Mouse (Mus musculus): ENCODE results near the gene Cdip1. TPM values are rescaled to one million over a fixed set of nuclear protein-coding genes. Genes with fewer than 3 reads are reported as not detected.

The Cdip1 gene
- total and polyA plus RNA-seq, 3 experiments = 22.2 to 28.0 (median 22.3) TPM

DNA sequence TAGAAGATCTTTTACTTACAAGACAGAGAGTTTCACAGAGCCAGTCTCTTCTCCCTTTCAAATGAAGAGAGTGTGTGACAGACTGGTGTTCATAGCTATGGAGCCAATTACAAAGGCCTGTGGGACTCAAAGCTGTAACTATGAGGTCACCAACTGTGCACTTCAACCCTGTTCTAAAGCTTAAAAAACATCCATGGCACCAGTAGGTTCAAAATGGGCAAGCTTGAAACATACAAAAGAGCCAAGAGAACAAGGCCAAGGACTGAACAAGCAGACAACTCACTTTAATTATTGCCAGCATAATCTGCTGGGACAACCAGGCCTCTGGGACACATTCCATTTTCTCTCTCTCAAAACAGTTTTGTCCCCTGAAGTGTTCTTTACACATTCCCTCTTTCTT lies 1.9 kb downstream of the Cdip1 start:
- no peaks in the 10 kb centered on the region for H3K27me3 ChIP-seq (replicated peaks)
- peaks cover 9 to 47% of the 10 kb centered on the region in 2 experiments for H3K4me1 ChIP-seq (ENCODE audit: control insufficient read depth in 1 of 2, insufficient read depth in 2 of 2)
- H3K36me3 ChIP-seq (replicated peaks in 1 of 2; ENCODE audit: control insufficient read depth in 1 of 2, insufficient read depth in 1 of 2, low read length in 1 of 2) = peaks cover 11 to 33% of the 10 kb centered on the region in 2 experiments
- dilution Hi-C loops (cut with MboI; ENCODE audit: extremely low pct_ligation_motif_present, extremely low pct_unique_long_range_greater_than_20kb, low sequenced_read_pairs) = no loop called here
- H3K9me3 ChIP-seq (replicated peaks; ENCODE audit: low read length) = no peaks in the 10 kb centered on the region
- peak overlapping the region; percentile 68 for H3K4me2 ChIP-seq (ENCODE audit: insufficient read depth, low read depth, poor library complexity, severe bottlenecking)
- no peak for DNase-seq (ENCODE audit: extremely low read depth)
- H3K27ac ChIP-seq (ENCODE audit: insufficient read depth, low read depth) = no peak overlapping the region
- TF ChIP-seq CHD1 (IDR thresholded peaks at IDR 0.05; ENCODE audit: low read depth, low read length) (no peak), USF1 (IDR thresholded peaks at IDR 0.05; ENCODE audit: low read depth, low read length) (no peak), E2F4 (IDR thresholded peaks at IDR 0.05; ENCODE audit: insufficient replicate concordance, low read depth, low read length) (no peak), CTCF (conservative IDR thresholded peaks at IDR 0.05 in 1 of 2, IDR thresholded peaks at IDR 0.05 in 1 of 2; ENCODE audit: low read depth in 2 of 2, low read length in 2 of 2) (no peak)
- H3K9ac ChIP-seq (ENCODE audit: insufficient read depth, low read depth) = peak overlapping the region; percentile 61; the same call in 1 of the 2 replicates
- H3K4me3 ChIP-seq (replicated peaks in 1 of 3; ENCODE audit: low read depth in 2 of 3, low read length in 2 of 3, poor library complexity in 1 of 3) = peak overlapping the region in 1 of 3 experiments; percentile 65
- in situ Hi-C loops (cut with MboI; ENCODE audit: low pct_ligation_motif_present, low pct_unique_long_range_greater_than_20kb, low sequenced_read_pairs) = no loop called here
- H3K79me2 ChIP-seq (replicated peaks; ENCODE audit: control insufficient read depth, extremely low read depth, insufficient read depth, poor library complexity, severe bottlenecking) = peaks cover 37% of the 10 kb centered on the region

DNA sequence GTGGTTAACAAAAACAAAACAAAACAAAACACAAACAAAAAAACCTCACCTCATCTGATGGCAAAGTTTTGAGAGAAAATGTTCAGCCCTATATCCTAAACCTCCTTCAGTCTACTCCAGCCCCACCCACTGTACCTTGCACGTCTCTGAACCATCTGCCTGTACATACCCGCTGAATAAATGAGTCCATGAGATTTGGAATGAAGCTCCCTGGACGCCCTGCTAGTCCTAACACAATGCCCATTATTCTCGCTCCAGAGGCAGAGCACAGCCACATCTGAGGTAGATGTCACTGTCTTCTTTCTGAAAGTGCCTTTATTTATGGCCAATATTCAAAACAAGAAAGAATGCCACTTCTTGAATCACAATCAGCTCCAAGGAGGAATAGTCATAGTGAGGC lies 4.4 kb downstream of the Cdip1 start:
- in situ Hi-C loops (cut with MboI; ENCODE audit: low pct_ligation_motif_present, low pct_unique_long_range_greater_than_20kb, low sequenced_read_pairs) = no loop called here

DNA sequence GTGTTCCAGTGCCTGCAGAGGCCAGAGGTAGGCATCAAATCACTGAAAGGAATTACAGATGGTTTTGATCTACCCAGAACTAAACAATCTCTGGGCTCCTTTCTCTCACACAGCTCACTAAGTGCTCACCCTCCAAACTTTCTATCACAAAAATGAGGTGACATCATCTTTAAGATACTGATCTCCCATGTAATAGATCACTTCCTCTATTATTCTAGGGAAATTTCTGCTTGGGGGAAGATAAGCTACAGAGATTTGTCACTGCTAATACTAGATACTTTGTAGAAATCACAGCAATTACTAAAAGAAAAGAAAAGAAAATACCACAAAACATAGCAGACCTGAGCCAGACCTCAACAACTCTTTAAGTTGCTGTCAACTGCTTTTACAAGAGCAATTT lies 7.6 kb downstream of the Cdip1 start:
- Histone ChIP-seq H3K27ac (ENCODE audit: insufficient read depth, low read depth) (no peak overlapping the region), H3K4me3 (replicated peaks in 1 of 3; ENCODE audit: low read depth in 2 of 3, low read length in 2 of 3, poor library complexity in 1 of 3) (no peak overlapping the region)

More for the DNA sequence above, 4.4 kb downstream of the Cdip1 start:
- DNase-seq (ENCODE audit: extremely low read depth) = no peak
- Histone ChIP-seq H3K4me2 (ENCODE audit: insufficient read depth, low read depth, poor library complexity, severe bottlenecking) (no peak overlapping the region), H3K79me2 (replicated peaks; ENCODE audit: control insufficient read depth, extremely low read depth, insufficient read depth, poor library complexity, severe bottlenecking) (peaks cover 44% of the 10 kb centered on the region), H3K4me1 (ENCODE audit: control insufficient read depth in 1 of 2, insufficient read depth in 2 of 2) (peaks cover 15 to 66% of the 10 kb centered on the region in 2 experiments), H3K4me3 (replicated peaks in 1 of 3; ENCODE audit: low read depth in 2 of 3, low read length in 2 of 3, poor library complexity in 1 of 3) (no peak overlapping the region), H3K27me3 (replicated peaks) (no peaks in the 10 kb centered on the region), H3K9ac (ENCODE audit: insufficient read depth, low read depth) (no peak overlapping the region), H3K27ac (ENCODE audit: insufficient read depth, low read depth) (no peak overlapping the region), H3K9me3 (replicated peaks; ENCODE audit: low read length) (no peaks in the 10 kb centered on the region), H3K36me3 (replicated peaks in 1 of 2; ENCODE audit: control insufficient read depth in 1 of 2, insufficient read depth in 1 of 2, low read length in 1 of 2) (peaks cover 11 to 39% of the 10 kb centered on the region in 2 experiments)
- TF ChIP-seq BHLHE40 (IDR thresholded peaks at IDR 0.05; ENCODE audit: low read depth, low read length) (no peak), UBTF (IDR thresholded peaks at IDR 0.05; ENCODE audit: low read depth, low read length) (no peak)
- dilution Hi-C loops (cut with MboI; ENCODE audit: extremely low pct_ligation_motif_present, extremely low pct_unique_long_range_greater_than_20kb, low sequenced_read_pairs) = no loop called here

More for the DNA sequence above, 7.6 kb downstream of the Cdip1 start:
- Histone ChIP-seq H3K4me2 (ENCODE audit: insufficient read depth, low read depth, poor library complexity, severe bottlenecking) (no peak overlapping the region), H3K79me2 (replicated peaks; ENCODE audit: control insufficient read depth, extremely low read depth, insufficient read depth, poor library complexity, severe bottlenecking) (peaks cover 43% of the 10 kb centered on the region), H3K4me1 (ENCODE audit: control insufficient read depth in 1 of 2, insufficient read depth in 2 of 2) (peaks cover 18 to 58% of the 10 kb centered on the region in 2 experiments), H3K36me3 (replicated peaks in 1 of 2; ENCODE audit: control insufficient read depth in 1 of 2, insufficient read depth in 1 of 2, low read length in 1 of 2) (peaks cover 13 to 55% of the 10 kb centered on the region in 2 experiments), H3K9ac (ENCODE audit: insufficient read depth, low read depth) (no peak overlapping the region), H3K9me3 (replicated peaks; ENCODE audit: low read length) (no peaks in the 10 kb centered on the region), H3K27me3 (replicated peaks) (no peaks in the 10 kb centered on the region)
- TF ChIP-seq IRF4 (IDR thresholded peaks at IDR 0.05; ENCODE audit: low read depth, low read length) = 0 out of 2 replicates have a peak, but pooled peaks have one; percentile 9
- TF ChIP-seq CTCF (conservative IDR thresholded peaks at IDR 0.05 in 1 of 2, IDR thresholded peaks at IDR 0.05 in 1 of 2; ENCODE audit: low read depth in 2 of 2, low read length in 2 of 2) = no peak
- TF ChIP-seq JUND (conservative IDR thresholded peaks at IDR 0.05; ENCODE audit: low read depth, low read length) = 0 out of 2 replicates have a peak, but pooled peaks have one; percentile 48
- TF ChIP-seq KAT2A (IDR thresholded peaks at IDR 0.05; ENCODE audit: insufficient replicate concordance, low read length) = no peak
- no peak for TF ChIP-seq NELFE (IDR thresholded peaks at IDR 0.05; ENCODE audit: low read depth, low read length)
- TF ChIP-seq SMC3 (IDR thresholded peaks at IDR 0.05; ENCODE audit: low read depth, low read length) = no peak
- dilution Hi-C loops (cut with MboI; ENCODE audit: extremely low pct_ligation_motif_present, extremely low pct_unique_long_range_greater_than_20kb, low sequenced_read_pairs) (no loop called here), in situ Hi-C loops (cut with MboI; ENCODE audit: low pct_ligation_motif_present, low pct_unique_long_range_greater_than_20kb, low sequenced_read_pairs) (no loop called here)
- peak; percentile 35 for DNase-seq (ENCODE audit: extremely low read depth)

Measured in CH12.LX (cell line).